Mouse (Mus musculus): ENCODE results near the gene Sorl1. TPM values are rescaled to one million over a fixed set of nuclear protein-coding genes. Genes with fewer than 3 reads are reported as not detected.

Sorl1 gene
- 91.9 TPM for total RNA-seq (2023)

GRCm38 (mm10) chr9:42123713-42124576, at the start of gene Sorl1:
Gene Sorl1, minus strand, starts transcription at chr9:42124297.

Other genes with a start within 250 kb of the Sorl1 start
- gene Sc5d, start 140.0 kb upstream of the Sorl1 start, total RNA-seq (2023), result 21.4 TPM